Mouse (Mus musculus): ENCODE results near the gene Il1rap. TPM values are rescaled to one million over a fixed set of nuclear protein-coding genes. Genes with fewer than 3 reads are reported as not detected.

Gene Il1rap
- polyA plus RNA-seq, 1 experiment from 2014 or later, result 8.1 TPM

DNA sequence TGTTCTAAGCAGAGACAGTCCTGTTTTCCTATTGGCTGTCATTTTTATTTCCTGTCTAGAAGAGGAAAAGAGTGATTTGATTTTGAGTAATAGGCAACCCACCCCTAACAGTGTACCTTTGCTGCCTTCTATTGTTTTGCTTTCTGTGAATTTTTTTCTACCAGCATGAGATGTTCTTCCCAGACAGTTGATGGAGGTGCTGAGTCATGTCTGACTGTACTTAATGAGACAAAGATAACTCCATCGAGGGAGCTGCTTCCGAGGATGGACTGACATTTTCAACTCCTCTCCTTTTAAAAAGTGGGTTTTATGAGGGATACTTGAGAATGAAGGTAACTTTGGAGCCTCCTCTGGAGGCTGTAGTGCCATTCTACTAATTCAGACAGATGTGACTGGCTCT lies 64.6 kb downstream of the Il1rap start:
- Histone ChIP-seq H3K36me3 (ENCODE audit: control insufficient read depth, insufficient read depth, low read length) (no peaks in the 10 kb centered on the region), H3K9me3 (ENCODE audit: control insufficient read depth, low read length) (no peaks in the 10 kb centered on the region), H3K27me3 (ENCODE audit: control insufficient read depth, insufficient read depth, low read length) (no peaks in the 10 kb centered on the region), H3K4me3 (ENCODE audit: low read depth, low read length) (no peak overlapping the region), H3K4me1 (ENCODE audit: control insufficient read depth, insufficient read depth, low read length) (no peaks in the 10 kb centered on the region), H3K9ac (ENCODE audit: low read length) (no peak overlapping the region), H3K27ac (ENCODE audit: low read depth, low read length) (no peak overlapping the region), H3K4me2 (no peak overlapping the region)
- DNase-seq (ENCODE audit: low spot score, missing footprints), result no peak
- ATAC-seq (ENCODE audit: low FRiP score), result no peak
- WGBS, result 89% methylated on average over 2 of the region's 2 CpGs

DNA sequence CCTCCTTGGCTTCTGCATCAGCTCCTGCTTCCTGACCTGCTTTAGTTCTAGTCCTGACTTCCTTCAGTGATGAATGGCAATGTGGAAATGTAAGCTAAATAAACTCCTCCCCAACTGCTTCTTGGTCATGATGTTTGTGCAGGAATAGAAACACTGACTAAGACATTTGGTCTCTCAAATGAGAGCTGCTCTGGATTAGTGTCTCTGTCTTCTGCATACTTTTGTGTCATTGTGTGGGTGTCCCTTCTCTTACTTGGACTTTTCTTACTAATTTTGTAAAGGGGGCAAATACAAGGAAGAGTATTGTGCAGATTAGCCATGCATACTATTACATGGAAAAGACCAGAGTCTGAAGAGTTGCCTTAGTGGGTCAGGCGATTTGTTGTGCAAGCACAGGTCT lies 65.5 kb downstream of the Il1rap start:
- WGBS, result 76% methylated on average over 1 of the region's 1 CpGs
- H3K4me3 ChIP-seq (ENCODE audit: low read depth, low read length), result no peak overlapping the region
- no peak for ATAC-seq (ENCODE audit: low FRiP score)

DNA sequence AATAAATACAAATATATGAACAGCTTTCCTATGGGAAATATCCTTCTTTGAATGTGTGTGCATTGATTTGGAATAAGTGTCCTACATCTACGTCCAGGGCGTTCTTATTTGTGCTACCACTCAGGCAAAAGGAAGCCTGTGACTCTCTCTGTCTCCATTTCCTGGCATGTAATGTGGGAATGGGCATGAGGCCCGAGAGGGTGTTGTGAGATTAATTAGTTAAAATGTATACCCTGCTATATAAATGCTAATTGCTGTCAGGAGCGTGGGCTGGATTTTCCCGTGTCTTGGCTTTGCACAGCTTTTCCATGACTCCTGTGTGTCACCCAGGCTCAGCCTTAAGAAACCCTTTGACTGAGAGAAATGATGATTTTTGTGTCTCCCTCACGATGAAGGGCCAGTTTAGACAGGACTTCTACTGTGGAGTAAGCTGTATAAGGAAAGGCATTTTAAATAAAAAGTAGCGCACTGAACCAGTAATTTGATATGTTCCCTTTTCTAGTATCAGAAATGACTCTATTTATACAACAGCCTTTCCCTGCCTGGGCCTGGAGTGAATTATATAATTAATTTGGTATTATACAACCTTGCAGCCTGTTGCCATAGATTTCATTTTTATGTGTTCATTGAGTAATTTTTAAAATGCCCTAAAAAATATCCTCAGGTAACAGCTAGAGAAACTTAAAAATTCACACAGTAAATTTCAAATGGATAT lies 81.4 kb downstream of the Il1rap start:
- WGBS, result 91% methylated on average over 7 of the region's 7 CpGs
- Histone ChIP-seq H3K27me3 (ENCODE audit: control insufficient read depth, insufficient read depth, low read length) (no peaks in the 10 kb centered on the region), H3K4me2 (no peak overlapping the region), H3K4me3 (ENCODE audit: low read depth, low read length) (no peak overlapping the region), H3K27ac (ENCODE audit: low read depth, low read length) (no peak overlapping the region), H3K4me1 (ENCODE audit: control insufficient read depth, insufficient read depth, low read length) (no peaks in the 10 kb centered on the region), H3K9me3 (ENCODE audit: control insufficient read depth, low read length) (no peaks in the 10 kb centered on the region), H3K9ac (ENCODE audit: low read length) (no peak overlapping the region), H3K36me3 (ENCODE audit: control insufficient read depth, insufficient read depth, low read length) (no peaks in the 10 kb centered on the region)
- ATAC-seq (ENCODE audit: low FRiP score) (no peak), DNase-seq (ENCODE audit: low spot score, missing footprints) (no peak)

More for the DNA sequence above, 65.5 kb downstream of the Il1rap start:
- H3K4me2 ChIP-seq, result no peak overlapping the region
- no peaks in the 10 kb centered on the region for H3K9me3 ChIP-seq (ENCODE audit: control insufficient read depth, low read length)
- H3K9ac ChIP-seq (ENCODE audit: low read length), result no peak overlapping the region
- H3K27ac ChIP-seq (ENCODE audit: low read depth, low read length), result no peak overlapping the region
- H3K4me1 ChIP-seq (ENCODE audit: control insufficient read depth, insufficient read depth, low read length), result no peaks in the 10 kb centered on the region
- H3K36me3 ChIP-seq (ENCODE audit: control insufficient read depth, insufficient read depth, low read length), result no peaks in the 10 kb centered on the region
- H3K27me3 ChIP-seq (ENCODE audit: control insufficient read depth, insufficient read depth, low read length), result no peaks in the 10 kb centered on the region
- DNase-seq (ENCODE audit: low spot score, missing footprints), result no peak

DNA sequence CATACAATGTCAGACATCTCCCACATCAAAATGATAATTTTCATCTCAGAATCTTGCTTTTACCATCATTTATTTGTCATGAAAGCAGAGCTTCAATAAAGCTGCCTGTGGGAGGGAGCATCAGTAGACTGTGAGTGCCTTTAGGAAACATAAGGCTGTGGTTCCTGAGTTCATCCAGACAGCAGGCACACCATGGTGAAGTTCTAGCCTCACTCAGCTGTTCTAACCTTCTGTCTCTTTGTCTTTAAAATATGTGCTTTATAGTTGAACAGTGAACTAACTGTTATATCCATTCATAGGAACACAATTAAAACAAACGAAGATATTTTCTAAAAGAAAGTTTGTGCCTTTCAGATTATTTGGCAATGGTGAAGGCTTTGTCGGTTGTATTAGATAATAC lies 84.9 kb downstream of the Il1rap start:
- ATAC-seq (ENCODE audit: low FRiP score), result no peak
- Histone ChIP-seq H3K36me3 (ENCODE audit: control insufficient read depth, insufficient read depth, low read length) (no peaks in the 10 kb centered on the region; the same call in 1 of the 2 replicates), H3K27me3 (ENCODE audit: control insufficient read depth, insufficient read depth, low read length) (no peaks in the 10 kb centered on the region), H3K4me3 (ENCODE audit: low read depth, low read length) (no peak overlapping the region), H3K9me3 (ENCODE audit: control insufficient read depth, low read length) (no peaks in the 10 kb centered on the region), H3K27ac (ENCODE audit: low read depth, low read length) (no peak overlapping the region), H3K9ac (ENCODE audit: low read length) (no peak overlapping the region), H3K4me1 (ENCODE audit: control insufficient read depth, insufficient read depth, low read length) (no peaks in the 10 kb centered on the region), H3K4me2 (no peak overlapping the region)
- WGBS, result 89% methylated on average over 2 of the region's 2 CpGs
- DNase-seq (ENCODE audit: low spot score, missing footprints), result no peak

DNA sequence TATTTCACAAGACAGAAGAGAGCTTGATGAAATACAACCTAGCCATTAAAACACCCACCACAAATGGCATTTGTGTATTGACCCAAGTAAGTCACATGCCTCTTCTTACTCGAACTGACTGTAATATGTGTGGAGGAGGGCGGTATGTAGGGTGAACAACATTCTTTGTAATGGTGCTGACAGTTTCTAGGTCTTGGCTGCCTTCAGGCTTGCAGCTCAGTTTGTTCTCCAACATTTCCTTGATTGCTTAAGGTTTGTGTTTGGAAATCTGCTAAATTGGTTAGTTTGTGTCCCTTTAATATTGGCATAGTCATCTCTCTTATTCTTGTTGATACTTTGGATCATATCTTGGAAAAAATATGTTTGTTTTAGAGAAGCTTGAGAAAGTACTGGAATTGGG lies 87.6 kb downstream of the Il1rap start:
- no peak for DNase-seq (ENCODE audit: low spot score, missing footprints)
- ATAC-seq (ENCODE audit: low FRiP score), result no peak
- Histone ChIP-seq H3K36me3 (ENCODE audit: control insufficient read depth, insufficient read depth, low read length) (no peaks in the 10 kb centered on the region; the same call in 1 of the 2 replicates), H3K27ac (ENCODE audit: low read depth, low read length) (no peak overlapping the region), H3K9ac (ENCODE audit: low read length) (no peak overlapping the region), H3K4me2 (no peak overlapping the region), H3K9me3 (ENCODE audit: control insufficient read depth, low read length) (no peaks in the 10 kb centered on the region), H3K4me3 (ENCODE audit: low read depth, low read length) (no peak overlapping the region), H3K4me1 (ENCODE audit: control insufficient read depth, insufficient read depth, low read length) (no peaks in the 10 kb centered on the region), H3K27me3 (ENCODE audit: control insufficient read depth, insufficient read depth, low read length) (no peaks in the 10 kb centered on the region)
- WGBS, result 91% methylated on average over 2 of the region's 2 CpGs

DNA sequence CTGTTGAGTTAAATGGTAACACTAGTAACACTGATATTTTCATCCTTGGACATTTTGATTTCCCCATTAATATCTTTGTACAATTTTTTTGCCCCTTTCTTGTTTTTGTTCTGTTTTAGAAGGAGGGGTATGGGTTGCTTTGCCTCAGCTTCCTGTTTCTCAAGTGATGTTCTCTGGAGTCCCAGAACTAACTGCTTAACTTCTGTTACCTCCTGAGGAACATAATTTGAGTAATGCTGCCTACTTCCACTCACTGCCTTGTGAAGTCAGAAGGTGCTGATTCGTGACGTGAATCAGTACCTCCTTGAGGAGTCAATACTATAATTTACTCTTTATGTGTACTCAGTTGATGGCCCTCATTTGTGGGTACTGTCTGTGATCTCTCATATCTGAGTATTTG lies 98.9 kb downstream of the Il1rap start:
- H3K4me1 ChIP-seq (ENCODE audit: control insufficient read depth, insufficient read depth, low read length), result no peaks in the 10 kb centered on the region
- H3K4me3 ChIP-seq (ENCODE audit: low read depth, low read length), result no peak overlapping the region
- WGBS, result 91% methylated on average over 2 of the region's 2 CpGs
- H3K27ac ChIP-seq (ENCODE audit: low read depth, low read length), result no peak overlapping the region
- no peaks in the 10 kb centered on the region for H3K36me3 ChIP-seq (ENCODE audit: control insufficient read depth, insufficient read depth, low read length)
- ATAC-seq (ENCODE audit: low FRiP score) (no peak), DNase-seq (ENCODE audit: low spot score, missing footprints) (no peak)
- H3K4me2 ChIP-seq, result no peak overlapping the region
- no peaks in the 10 kb centered on the region for H3K27me3 ChIP-seq (ENCODE audit: control insufficient read depth, insufficient read depth, low read length)
- H3K9ac ChIP-seq (ENCODE audit: low read length), result no peak overlapping the region
- H3K9me3 ChIP-seq (ENCODE audit: control insufficient read depth, low read length), result no peaks in the 10 kb centered on the region

DNA sequence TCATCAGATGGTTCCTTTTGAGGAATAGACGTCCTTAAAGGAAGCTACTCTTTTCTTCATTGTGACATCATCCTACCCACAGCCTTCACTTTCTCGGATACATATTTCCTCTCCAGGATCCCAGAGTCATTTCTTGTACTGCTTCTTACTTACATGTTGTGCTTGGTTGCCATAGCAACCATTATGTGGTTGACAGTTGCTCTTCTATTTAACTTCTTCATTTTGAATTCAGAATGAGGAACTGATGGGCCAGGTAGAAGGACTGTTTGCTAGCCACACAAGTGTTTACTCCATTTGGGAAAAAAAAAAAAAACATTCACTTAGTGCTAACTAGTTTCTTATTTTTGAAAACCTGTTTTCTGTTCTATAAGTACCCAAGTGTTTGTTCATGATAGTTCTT lies 108.3 kb downstream of the Il1rap start:
- Histone ChIP-seq H3K27ac (ENCODE audit: low read depth, low read length) (no peak overlapping the region), H3K27me3 (ENCODE audit: control insufficient read depth, insufficient read depth, low read length) (no peaks in the 10 kb centered on the region), H3K9me3 (ENCODE audit: control insufficient read depth, low read length) (no peaks in the 10 kb centered on the region), H3K4me3 (ENCODE audit: low read depth, low read length) (no peak overlapping the region), H3K36me3 (ENCODE audit: control insufficient read depth, insufficient read depth, low read length) (no peaks in the 10 kb centered on the region), H3K4me1 (ENCODE audit: control insufficient read depth, insufficient read depth, low read length) (no peaks in the 10 kb centered on the region), H3K4me2 (no peak overlapping the region), H3K9ac (ENCODE audit: low read length) (no peak overlapping the region)
- no peak for DNase-seq (ENCODE audit: low spot score, missing footprints)
- no peak for ATAC-seq (ENCODE audit: low FRiP score)
- 82% methylated on average over 2 of the region's 2 CpGs for WGBS

DNA sequence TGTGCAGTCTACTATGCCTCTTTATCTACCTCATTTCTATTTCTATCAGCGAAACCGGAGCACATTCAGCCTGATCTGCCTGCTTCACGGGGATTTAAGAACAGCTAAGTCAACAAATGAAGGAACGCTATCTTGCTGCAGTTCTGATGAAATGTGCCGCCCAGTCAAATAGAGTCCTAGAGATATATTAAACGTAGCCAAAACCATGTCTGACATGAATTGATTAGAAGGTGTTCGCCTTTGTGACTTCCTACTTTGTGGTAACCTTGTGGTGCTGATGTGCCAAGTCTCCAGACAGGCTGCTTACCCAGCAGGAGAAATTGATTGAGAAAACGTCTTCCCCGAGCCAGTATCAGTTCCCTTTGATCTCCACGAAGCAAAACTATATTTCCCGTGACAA lies 109.8 kb downstream of the Il1rap start:
- 77% methylated on average over 11 of the region's 11 CpGs for WGBS
- Histone ChIP-seq H3K9ac (ENCODE audit: low read length) (no peak overlapping the region), H3K9me3 (ENCODE audit: control insufficient read depth, low read length) (no peaks in the 10 kb centered on the region), H3K27ac (ENCODE audit: low read depth, low read length) (no peak overlapping the region), H3K4me2 (no peak overlapping the region), H3K27me3 (ENCODE audit: control insufficient read depth, insufficient read depth, low read length) (no peaks in the 10 kb centered on the region), H3K4me1 (ENCODE audit: control insufficient read depth, insufficient read depth, low read length) (no peaks in the 10 kb centered on the region), H3K36me3 (ENCODE audit: control insufficient read depth, insufficient read depth, low read length) (no peaks in the 10 kb centered on the region), H3K4me3 (ENCODE audit: low read depth, low read length) (no peak overlapping the region)
- DNase-seq (ENCODE audit: low spot score, missing footprints) (no peak), ATAC-seq (ENCODE audit: low FRiP score) (no peak)

DNA sequence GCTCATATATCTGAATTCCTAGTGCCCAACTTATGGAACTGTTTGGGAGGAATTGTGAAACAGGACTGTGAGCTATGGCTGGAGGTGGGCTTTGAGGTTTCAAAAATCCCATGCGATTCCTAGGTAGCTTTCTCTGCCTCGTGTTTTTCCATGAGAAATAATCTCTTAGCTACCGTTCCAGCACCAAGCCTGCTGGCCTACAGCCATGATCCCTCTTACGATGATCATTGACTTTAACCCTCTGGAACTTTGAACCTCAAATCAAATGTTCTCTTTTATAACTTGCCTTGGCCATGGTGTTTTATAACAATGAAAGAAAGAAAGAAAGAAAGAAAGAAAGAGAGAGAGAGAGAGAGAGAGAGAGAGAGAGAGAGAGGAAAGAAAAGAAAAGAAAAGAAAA lies 116.6 kb downstream of the Il1rap start:
- no peak overlapping the region for H3K9ac ChIP-seq (ENCODE audit: low read length)
- no peaks in the 10 kb centered on the region for H3K4me1 ChIP-seq (ENCODE audit: control insufficient read depth, insufficient read depth, low read length)
- no peaks in the 10 kb centered on the region for H3K9me3 ChIP-seq (ENCODE audit: control insufficient read depth, low read length)
- H3K4me3 ChIP-seq (ENCODE audit: low read depth, low read length), result no peak overlapping the region
- H3K27me3 ChIP-seq (ENCODE audit: control insufficient read depth, insufficient read depth, low read length), result no peaks in the 10 kb centered on the region
- 94% methylated on average over 4 of the region's 4 CpGs for WGBS
- H3K36me3 ChIP-seq (ENCODE audit: control insufficient read depth, insufficient read depth, low read length), result no peaks in the 10 kb centered on the region
- H3K4me2 ChIP-seq, result no peak overlapping the region
- ATAC-seq (ENCODE audit: low FRiP score) (no peak), DNase-seq (ENCODE audit: low spot score, missing footprints) (no peak)
- H3K27ac ChIP-seq (ENCODE audit: low read depth, low read length), result no peak overlapping the region
